Mouse (Mus musculus): ENCODE results near the gene Adprhl1.

DNA sequence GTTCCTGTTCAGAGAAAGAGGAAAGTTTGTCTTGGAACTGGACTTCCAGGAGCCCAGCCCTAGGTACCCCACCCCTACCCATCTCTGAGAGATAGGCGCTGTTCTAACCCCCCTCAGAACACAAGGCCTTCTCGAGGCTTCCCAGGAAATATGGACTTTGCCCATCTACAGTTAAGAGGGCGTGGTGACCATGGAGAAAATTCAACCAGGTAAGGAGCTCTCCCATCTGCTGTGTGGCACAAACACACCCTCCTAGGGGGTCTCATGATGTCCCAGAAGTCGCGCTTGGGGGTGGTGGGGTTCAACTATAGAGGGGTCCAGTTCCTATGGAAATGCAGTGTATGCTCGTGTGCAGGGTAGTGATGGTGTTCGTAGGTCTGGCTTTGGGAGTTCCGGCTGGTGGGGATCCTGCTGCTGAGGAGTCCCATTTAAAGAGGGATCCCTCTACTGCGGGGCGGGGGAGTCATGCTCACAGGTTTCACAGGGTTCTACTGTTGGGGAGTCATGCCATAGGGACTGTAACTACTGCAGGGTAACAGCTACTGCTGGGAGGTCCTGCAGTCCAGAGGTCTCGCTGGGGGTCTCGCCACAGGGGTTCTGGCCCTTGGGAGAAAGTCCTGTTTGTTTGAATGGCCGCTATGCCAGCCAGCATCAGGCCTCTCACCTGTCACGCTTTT is 54.4 kb downstream of the Adprhl1 start:
- no peak for TF ChIP-seq POLR2A (IDR thresholded peaks at IDR 0.05; ENCODE audit: borderline replicate concordance, control insufficient read depth, low read depth, low read length)
- TF ChIP-seq CTCF (IDR thresholded peaks at IDR 0.05; ENCODE audit: control insufficient read depth, insufficient read depth, low read length): no peak
